Mouse (Mus musculus) limb, embryonic 10.5 days (tissue): ENCODE results near the gene Abcc6. TPM values are rescaled to one million over a fixed set of nuclear protein-coding genes. Genes with fewer than 3 reads are reported as not detected.

Source experiments
- DNase-seq: peaks from one replicate; pipeline ENCODE4 v3.0.0-alpha.2; 2017; ENCODE audit warnings: low spot score
- H3K27ac ChIP-seq: fragments of 300-500 bp; sonication (generic); 2 replicates; pipeline ENCODE4 v1.5.1; 2016; ENCODE audit warnings: mild to moderate bottlenecking
- H3K27me3 ChIP-seq: fragments of 300-500 bp; sonication (generic); 2 replicates; pipeline ENCODE4 v1.6.1; 2016; ENCODE audit warnings: low read depth, mild to moderate bottlenecking; ENCODE audit not compliant: poor library complexity, severe bottlenecking
- H3K36me3 ChIP-seq: fragments of 300-500 bp; sonication (generic); 2 replicates; pipeline ENCODE4 v1.6.1; 2016; ENCODE audit warnings: mild to moderate bottlenecking, moderate library complexity
- H3K4me1 ChIP-seq: fragments of 300-500 bp; sonication (generic); 2 replicates; pipeline ENCODE4 v1.6.1; 2016
- H3K4me3 ChIP-seq: fragments of 300-500 bp; sonication (generic); 2 replicates; pipeline ENCODE4 v1.5.1; 2016; ENCODE audit warnings: mild to moderate bottlenecking, moderate library complexity
- H3K9me3 ChIP-seq: fragments of 300-500 bp; sonication (generic); replicated peaks from 2 replicates; pipeline ENCODE4 v1.6.1; 2016; ENCODE audit warnings: mild to moderate bottlenecking
- WGBS: fragments of 180-500 bp; shearing (Covaris S2); methylation state at CpG from one replicate; pipeline ENCODE4 v1.1.7; 2016; 5-methylcytosine and 5-hydroxymethylcytosine counted together
- polyA plus RNA-seq: library from polyadenylated mRNA; unstranded; fragments of >200 nt; fragmentation: Nextera tagmentation; extraction: Ambion mirVana; gene quantifications from 2 replicates; pipeline ENCODE4 v1.2.1, GENCODE M21; 2016

The Abcc6 gene
- 0.10 and 0.20 TPM in 2 replicates for polyA plus RNA-seq

DNA sequence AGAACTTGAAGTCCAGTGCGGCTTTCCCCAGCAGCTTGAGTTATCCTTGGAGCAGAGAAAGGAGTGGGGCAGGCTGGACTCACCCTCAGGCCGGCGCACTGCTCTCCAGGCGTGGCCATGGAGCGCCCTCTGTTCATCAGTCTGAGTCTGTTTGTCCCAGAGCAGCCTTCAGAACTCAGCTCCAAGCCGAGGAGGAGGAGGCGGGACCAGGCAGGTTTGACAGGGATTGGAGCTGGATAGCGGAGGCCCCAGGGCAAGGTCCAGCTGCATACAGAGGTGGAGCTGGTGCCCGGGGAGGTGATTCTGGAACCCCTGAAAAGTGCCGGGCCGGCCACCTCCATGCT is at the start of gene Abcc6:
Gene Abcc6, minus strand, starts transcription at position 158 of the 344 bp plus-strand sequence.
- Histone ChIP-seq H3K4me1 (peaks cover 27% of the 10 kb centered on the region), H3K4me3 (peak within 1 kb of the TSS; percentile 21; the same call in 1 of the 2 replicates), H3K36me3 (no peaks in the 10 kb centered on the region), H3K9me3 (no peaks in the 10 kb centered on the region), H3K27me3 (peaks cover 10% of the 10 kb centered on the region; the same call in 1 of the 2 replicates), H3K27ac (peak within 1 kb of the TSS; percentile 74)
- peak; percentile 59 for DNase-seq
- WGBS, result 7% methylated on average over 11 of the region's 11 CpGs

DNA sequence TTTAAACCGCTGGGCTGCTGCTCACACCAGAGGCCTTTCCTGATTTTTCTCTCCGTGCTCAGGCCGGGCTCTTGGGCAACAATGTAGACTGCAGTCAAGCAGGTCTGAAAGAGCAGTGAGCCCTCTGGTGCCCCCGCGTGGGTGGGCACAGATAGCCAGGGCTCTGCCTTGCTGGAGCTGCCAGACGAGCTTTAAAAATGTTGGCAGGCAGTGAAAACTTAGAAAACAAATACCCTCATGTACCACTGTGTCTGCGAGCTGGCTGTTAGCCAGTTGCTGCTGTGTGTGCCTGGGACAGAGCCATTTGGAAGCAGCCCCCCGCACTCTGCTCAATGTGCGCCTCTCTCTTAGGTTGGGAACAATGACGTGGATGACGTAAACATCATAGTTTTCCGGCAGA is 47.6 kb upstream of the Abcc6 start:
- Histone ChIP-seq H3K4me3 (no peak overlapping the region), H3K36me3 (peaks cover 95% of the 10 kb centered on the region), H3K27ac (no peak overlapping the region), H3K9me3 (no peaks in the 10 kb centered on the region), H3K27me3 (no peaks in the 10 kb centered on the region), H3K4me1 (no peaks in the 10 kb centered on the region)
- 94% methylated on average over 12 of the region's 12 CpGs for WGBS
- no peak for DNase-seq

DNA sequence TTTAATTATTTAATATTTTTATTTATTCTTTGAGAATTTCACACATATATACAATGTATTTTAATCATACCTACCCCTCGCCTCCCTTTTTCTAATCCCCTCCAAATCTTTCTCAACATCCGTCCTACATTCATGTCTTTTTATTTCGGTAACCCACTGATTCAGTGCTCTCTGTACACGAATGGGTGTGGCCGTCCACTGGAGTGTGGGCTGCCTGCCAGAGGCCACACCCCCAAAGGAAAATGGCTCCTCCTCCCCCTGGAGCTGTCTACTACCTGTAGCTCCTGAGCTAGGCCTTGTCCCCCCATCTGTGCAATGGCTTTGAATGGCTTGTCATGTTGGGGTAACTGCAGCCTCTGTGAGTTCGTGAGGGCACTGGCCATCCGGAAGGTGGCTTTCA is 46.7 kb upstream of the Abcc6 start:
- WGBS, result 94% methylated on average over 7 of the region's 7 CpGs
- Histone ChIP-seq H3K9me3 (no peaks in the 10 kb centered on the region), H3K4me1 (no peaks in the 10 kb centered on the region), H3K36me3 (peaks cover 95% of the 10 kb centered on the region), H3K27me3 (no peaks in the 10 kb centered on the region), H3K27ac (no peak overlapping the region), H3K4me3 (no peak overlapping the region)
- no peak for DNase-seq

DNA sequence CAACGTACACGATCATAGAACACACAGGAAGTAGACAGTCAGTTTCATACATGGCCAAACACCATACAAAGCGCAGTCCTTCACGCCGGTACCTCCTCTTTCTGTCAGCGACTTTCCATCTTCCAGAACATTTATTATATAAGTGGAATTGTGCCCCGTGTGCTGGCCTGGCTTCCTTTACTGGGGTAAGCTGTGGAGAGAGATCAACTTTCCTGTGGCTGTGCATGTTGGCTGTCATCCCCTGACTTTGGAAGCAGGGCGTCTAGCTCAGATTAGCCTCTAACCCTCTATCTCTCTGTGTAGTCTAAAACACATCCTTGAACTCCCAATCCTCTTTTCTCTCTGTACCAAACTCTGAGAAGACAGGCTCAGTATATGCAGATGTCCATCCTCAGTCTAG is 38.7 kb upstream of the Abcc6 start:
- H3K27ac ChIP-seq, result no peak overlapping the region
- DNase-seq, result no peak
- H3K36me3 ChIP-seq, result peaks cover 98% of the 10 kb centered on the region
- H3K4me3 ChIP-seq, result no peak overlapping the region
- 95% methylated on average over 8 of the region's 8 CpGs for WGBS
- no peaks in the 10 kb centered on the region for H3K4me1 ChIP-seq
- no peaks in the 10 kb centered on the region for H3K9me3 ChIP-seq
- no peaks in the 10 kb centered on the region for H3K27me3 ChIP-seq

DNA sequence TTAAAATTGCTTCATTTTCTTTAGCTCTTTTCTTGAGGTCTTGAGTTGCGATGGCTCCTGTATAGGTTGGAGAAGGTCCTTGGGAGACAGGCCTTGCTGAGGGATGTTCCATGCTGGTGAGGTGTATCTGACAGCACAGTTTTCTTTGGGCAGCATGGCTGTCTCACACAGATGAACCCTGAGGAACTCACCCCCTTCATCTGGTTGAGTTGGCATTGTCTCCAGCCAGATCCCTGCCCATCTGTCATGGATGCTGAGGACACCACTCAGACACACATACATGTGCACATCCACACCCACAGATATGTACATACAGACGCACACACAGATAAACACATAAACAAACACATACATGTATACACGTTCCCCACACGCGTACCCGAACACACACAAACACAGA is 33.2 kb upstream of the Abcc6 start:
- no peak overlapping the region for H3K4me3 ChIP-seq
- no peak overlapping the region for H3K27ac ChIP-seq
- H3K4me1 ChIP-seq, result no peaks in the 10 kb centered on the region
- peaks cover 98% of the 10 kb centered on the region for H3K36me3 ChIP-seq
- H3K9me3 ChIP-seq, result no peaks in the 10 kb centered on the region
- no peak for DNase-seq
- H3K27me3 ChIP-seq, result no peaks in the 10 kb centered on the region
- whole genome bisulfite sequencing, result 95% methylated on average over 6 of the region's 6 CpGs

DNA sequence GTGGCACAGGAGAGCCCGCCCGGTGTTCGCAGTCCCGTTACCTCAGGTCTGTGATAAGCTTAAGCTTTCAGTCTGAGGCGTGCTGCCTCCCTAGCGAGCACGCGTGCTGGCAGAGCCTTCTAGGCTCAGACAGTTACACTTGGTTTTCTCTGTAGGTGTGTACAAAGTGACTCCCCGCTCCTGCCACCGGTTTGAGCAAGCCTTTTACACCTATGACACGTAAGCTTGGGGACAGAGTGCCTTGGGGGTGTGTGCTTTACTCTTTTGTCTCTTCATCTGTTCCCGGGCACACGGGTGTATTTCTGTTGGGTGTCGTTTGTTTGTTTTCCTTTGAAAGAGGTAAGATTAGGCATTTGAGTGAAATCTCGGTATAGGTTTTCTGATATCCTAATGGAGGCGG is 31.5 kb upstream of the Abcc6 start:
- Histone ChIP-seq H3K4me1 (no peaks in the 10 kb centered on the region), H3K27me3 (no peaks in the 10 kb centered on the region), H3K27ac (no peak overlapping the region), H3K36me3 (peaks cover 99% of the 10 kb centered on the region), H3K4me3 (no peak overlapping the region), H3K9me3 (no peaks in the 10 kb centered on the region)
- WGBS, result 97% methylated on average over 16 of the region's 16 CpGs
- DNase-seq, result no peak

DNA sequence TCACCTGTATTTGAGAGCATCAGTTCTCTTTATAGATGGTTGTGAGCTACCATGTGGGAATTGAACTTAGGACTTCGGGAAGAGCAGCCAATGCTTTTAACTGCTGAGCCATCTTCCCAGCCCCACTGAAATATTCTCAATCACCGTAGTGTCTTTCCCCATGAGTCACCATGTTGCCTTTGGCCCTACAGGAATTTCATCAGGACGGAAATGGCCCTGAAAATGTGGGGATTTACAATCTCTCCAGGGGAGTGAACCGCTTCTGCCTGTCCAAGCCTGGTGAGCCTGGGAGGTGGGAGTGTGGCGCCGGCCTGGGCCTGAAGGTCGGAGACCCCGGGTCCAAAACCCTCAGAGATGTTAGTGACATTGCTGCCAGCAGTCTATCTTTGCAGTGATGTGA is 30.6 kb upstream of the Abcc6 start:
- H3K4me1 ChIP-seq, result no peaks in the 10 kb centered on the region
- H3K27ac ChIP-seq, result no peak overlapping the region
- DNase-seq, result no peak
- WGBS, result 97% methylated on average over 8 of the region's 8 CpGs
- peaks cover 99% of the 10 kb centered on the region for H3K36me3 ChIP-seq
- H3K27me3 ChIP-seq, result no peaks in the 10 kb centered on the region
- no peak overlapping the region for H3K4me3 ChIP-seq
- H3K9me3 ChIP-seq, result no peaks in the 10 kb centered on the region

DNA sequence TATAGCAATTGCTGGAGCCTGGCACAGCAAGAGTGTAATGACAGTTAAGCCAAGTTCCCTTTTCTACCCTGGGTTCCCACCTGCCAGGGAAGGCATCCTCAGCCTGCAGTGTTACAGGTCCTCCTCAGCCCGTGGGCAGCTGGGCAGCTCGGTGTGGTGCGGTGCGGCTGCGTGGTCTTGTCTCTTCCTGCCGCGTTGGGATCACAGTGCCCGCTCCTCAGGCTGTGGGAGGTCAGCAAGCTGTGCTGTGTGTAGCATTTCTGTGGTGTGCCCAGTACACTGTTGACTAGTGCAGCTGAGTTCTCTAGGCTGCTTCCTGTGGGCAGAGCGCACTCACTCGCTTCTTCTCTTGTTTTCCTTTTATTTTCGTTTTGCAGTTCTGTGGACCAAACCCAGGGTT is 28.8 kb upstream of the Abcc6 start:
- no peak overlapping the region for H3K4me3 ChIP-seq
- 95% methylated on average over 11 of the region's 11 CpGs for WGBS
- H3K27me3 ChIP-seq, result no peaks in the 10 kb centered on the region
- DNase-seq, result no peak
- H3K36me3 ChIP-seq, result peaks cover 99% of the 10 kb centered on the region
- no peaks in the 10 kb centered on the region for H3K4me1 ChIP-seq
- no peaks in the 10 kb centered on the region for H3K9me3 ChIP-seq
- H3K27ac ChIP-seq, result no peak overlapping the region

DNA sequence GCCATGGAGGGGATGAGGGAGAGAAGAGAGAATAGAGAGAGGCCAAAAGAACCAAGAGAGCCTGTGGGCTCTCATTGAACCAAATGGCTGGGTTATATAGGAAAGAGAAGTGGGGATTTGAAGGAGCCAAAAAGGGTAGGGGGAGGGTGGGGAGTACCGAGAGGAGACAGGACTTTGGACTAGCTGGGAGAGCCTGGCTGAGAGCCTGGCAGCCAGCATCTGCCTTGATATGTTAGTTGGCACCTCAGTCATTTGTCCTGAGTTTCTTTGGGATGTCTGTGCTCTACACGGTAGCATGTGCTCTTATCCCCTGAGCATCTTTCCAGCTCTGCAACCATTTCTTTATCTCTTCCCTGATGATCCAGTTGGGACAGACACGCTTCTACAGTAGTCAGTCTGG is 23.5 kb upstream of the Abcc6 start:
- 95% methylated on average over 3 of the region's 3 CpGs for WGBS
- H3K36me3 ChIP-seq, result peaks cover 91% of the 10 kb centered on the region
- H3K4me1 ChIP-seq, result no peaks in the 10 kb centered on the region
- H3K9me3 ChIP-seq, result no peaks in the 10 kb centered on the region
- H3K27ac ChIP-seq, result no peak overlapping the region
- no peak for DNase-seq
- no peaks in the 10 kb centered on the region for H3K27me3 ChIP-seq
- H3K4me3 ChIP-seq, result no peak overlapping the region

DNA sequence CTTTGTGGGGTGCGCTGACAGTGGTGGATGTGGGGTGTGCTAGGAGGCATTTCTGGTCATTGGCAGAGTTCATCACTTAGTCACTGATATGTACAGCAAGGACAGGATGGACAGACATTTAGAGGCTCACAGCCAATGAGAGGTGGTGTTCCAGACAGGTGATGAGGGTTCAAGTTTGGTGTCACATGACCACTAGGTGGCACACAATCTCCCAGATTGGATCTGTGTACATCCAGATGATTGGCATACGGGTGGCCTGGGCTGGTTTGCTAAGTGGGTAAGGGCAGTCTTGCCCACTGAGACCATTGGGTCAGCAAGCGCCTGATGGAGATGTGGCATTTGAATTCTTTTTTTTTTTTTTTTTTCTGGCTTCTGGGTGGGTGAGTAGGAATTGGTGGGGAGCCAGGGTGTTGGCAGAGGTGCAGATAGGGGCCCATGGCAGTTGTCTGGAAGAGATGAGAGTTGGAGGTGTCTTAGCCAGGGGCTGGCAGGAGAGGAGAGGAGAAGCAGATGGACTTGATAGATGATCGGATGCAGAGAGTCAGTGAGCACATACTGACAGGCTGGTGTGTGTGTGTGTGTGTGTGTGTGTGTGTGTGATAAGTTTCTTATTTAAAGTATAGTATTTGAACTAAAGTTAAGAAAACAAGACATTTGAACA is 22.2 kb upstream of the Abcc6 start:
- Histone ChIP-seq H3K27ac (no peak overlapping the region), H3K9me3 (no peaks in the 10 kb centered on the region), H3K4me1 (no peaks in the 10 kb centered on the region), H3K27me3 (no peaks in the 10 kb centered on the region), H3K4me3 (no peak overlapping the region), H3K36me3 (peaks cover 90% of the 10 kb centered on the region)
- no peak for DNase-seq
- 90% methylated on average over 4 of the region's 4 CpGs for WGBS

DNA sequence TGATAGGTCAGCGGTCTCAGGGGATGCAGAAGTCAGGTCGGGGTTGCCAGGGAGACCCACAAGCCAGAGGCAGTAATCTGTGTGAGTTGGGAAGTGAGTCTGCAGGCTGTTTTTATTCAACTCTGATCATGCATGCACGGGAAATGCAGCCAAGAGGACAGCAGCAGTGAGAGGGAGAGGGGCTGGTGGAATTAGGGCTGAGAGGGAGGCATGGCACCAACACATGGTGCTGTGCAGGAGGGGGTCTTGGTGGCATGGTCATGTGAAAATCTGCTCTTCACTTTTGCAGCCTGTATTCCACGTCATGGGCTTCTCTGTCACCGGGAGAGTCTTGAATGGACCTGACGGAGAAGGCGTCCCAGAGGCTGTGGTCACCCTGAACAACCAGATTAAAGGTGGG is 19.9 kb upstream of the Abcc6 start:
- peaks cover 88% of the 10 kb centered on the region for H3K36me3 ChIP-seq
- no peak for DNase-seq
- no peaks in the 10 kb centered on the region for H3K4me1 ChIP-seq
- no peaks in the 10 kb centered on the region for H3K9me3 ChIP-seq
- H3K27me3 ChIP-seq, result no peaks in the 10 kb centered on the region
- 96% methylated on average over 7 of the region's 7 CpGs for WGBS
- H3K27ac ChIP-seq, result no peak overlapping the region
- no peak overlapping the region for H3K4me3 ChIP-seq

DNA sequence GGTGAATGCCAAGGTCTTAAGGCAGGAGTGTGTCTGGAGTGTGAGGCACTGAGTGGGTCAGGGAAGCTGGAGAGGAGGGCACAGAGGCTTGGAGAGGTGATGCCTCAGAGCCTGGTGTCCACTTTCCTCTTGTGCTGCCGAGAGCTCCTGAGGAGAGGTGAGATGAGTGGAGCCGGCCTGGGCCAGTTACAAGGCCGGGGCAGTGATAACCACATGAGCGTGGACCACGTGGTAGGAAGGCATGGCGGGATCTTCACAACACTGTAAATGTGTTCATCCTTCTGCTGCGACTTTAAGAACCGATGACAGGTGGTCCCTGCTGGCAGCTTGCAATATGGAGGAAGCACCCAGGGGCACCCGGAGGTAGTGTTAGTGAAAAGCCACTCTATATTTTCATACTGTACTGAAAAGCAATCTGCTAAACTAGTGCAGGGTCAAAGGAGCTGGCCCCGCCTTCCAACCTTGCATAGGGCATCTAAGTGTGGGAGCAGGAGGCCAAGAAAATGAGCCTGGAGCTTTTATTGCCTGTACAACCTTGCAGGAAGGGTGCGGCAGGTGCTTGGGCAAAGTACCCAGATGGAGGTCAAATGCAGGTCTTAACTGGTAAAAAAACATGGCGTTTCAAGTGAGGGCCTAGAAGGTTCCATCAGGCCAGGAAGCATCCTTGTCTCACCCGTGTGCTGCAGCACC is 17.9 kb upstream of the Abcc6 start:
- DNase-seq, result no peak
- no peaks in the 10 kb centered on the region for H3K27me3 ChIP-seq
- H3K36me3 ChIP-seq, result peaks cover 88% of the 10 kb centered on the region
- no peak overlapping the region for H3K27ac ChIP-seq
- 93% methylated on average over 13 of the region's 13 CpGs for whole genome bisulfite sequencing
- no peaks in the 10 kb centered on the region for H3K9me3 ChIP-seq
- H3K4me1 ChIP-seq, result no peaks in the 10 kb centered on the region
- no peak overlapping the region for H3K4me3 ChIP-seq

DNA sequence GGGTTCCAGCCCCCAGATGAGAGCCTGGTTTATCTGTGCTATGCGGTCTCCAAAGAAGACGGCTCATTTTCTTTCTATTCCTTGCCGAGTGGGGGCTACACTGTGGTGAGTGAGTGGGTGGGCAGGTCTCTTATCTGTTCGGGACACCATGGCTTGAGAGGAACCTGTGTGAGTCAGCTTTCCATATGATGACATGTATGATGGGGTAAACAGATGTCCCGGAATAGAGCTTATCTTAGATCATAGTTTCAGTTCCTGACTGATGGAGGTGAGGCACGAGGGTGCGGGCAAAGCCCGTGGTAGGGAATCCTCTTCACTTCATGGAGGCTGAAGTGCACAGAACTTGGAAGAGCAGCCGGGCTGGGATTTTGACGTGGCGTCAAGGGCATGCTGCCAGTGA is 15.8 kb upstream of the Abcc6 start:
- no peak for DNase-seq
- Histone ChIP-seq H3K4me1 (no peaks in the 10 kb centered on the region), H3K4me3 (no peak overlapping the region), H3K27ac (no peak overlapping the region), H3K36me3 (peaks cover 91% of the 10 kb centered on the region), H3K27me3 (no peaks in the 10 kb centered on the region), H3K9me3 (no peaks in the 10 kb centered on the region)
- 94% methylated on average over 11 of the region's 11 CpGs for WGBS
